Mouse (Mus musculus) thymus, postnatal 10 days (tissue): ENCODE results near the gene Nanos3.

ENCODE experiments used
- DNase-seq, 2 experiments: peaks; one replicate each; pipeline ENCODE4 v3.0.0; 2021; ENCODE audit warnings: low spot score in 2 of 2

Nanos3 gene

GRCm38 (mm10) chr8:84183261-84184084 is 1.5 kb downstream of the Nanos3 start:
- DNase-seq: peak; percentile 71 to 75

DNA sequence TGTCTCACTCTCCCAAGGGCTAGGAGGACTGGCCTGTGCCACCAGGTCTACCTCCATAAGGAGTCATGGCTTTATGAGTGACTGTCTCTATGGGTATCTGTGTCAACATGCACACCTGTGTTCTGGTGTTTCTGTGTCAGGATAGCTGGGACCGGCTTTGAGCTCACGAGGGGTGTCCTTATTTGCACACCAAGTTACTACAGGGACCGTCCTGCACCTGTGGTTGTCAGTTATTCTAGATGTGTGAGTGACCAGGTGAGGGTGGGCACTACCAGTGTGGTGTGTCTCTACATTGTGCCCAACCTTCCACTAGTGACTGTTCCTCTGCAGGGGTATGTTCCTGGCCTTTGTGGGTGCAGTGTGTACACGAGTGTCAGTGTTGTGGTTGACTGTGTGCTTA is 2.2 kb downstream of the Nanos3 start:
- DNase-seq: no peak

GRCm38 (mm10) chr8:84180530-84181190 is 4.4 kb downstream of the Nanos3 start:
- peak; percentile 74 to 78 for DNase-seq

- DNase-seq: no peak
These were observed 5.1 kb downstream of the Nanos3 start for GRCm38 (mm10) chr8:84179946-84180345.

GRCm38 (mm10) chr8:84178592-84178991 is 6.4 kb downstream of the Nanos3 start:
- DNase-seq: no peak

GRCm38 (mm10) chr8:84177405-84177804 is 7.6 kb downstream of the Nanos3 start:
- no peak for DNase-seq

DNA sequence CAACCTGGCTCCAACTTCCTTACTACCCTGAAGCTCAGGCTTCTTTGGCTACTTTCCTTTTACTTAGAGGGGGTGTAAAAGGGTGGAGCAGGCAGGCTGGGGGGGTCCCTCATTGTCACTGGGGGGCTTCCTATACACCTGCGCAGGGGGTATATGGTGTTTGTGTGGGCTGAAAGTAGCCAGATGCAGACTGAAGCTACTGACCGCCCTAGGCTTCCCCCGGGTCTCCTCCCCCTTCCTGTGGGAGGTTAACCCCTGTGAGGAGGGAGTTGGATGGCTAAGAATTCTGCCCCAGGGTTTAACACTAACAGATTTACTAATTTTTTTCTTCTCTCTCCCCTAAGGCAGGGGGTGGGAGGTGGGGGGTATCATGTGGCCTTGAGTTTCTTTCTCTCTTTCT is 8.5 kb downstream of the Nanos3 start:
- no peak for DNase-seq

- peak in 1 of 2 experiments; percentile 33 for DNase-seq
These were observed 11.2 kb downstream of the Nanos3 start for GRCm38 (mm10) chr8:84173861-84174260.

GRCm38 (mm10) chr8:84170096-84170495 is 14.9 kb downstream of the Nanos3 start:
- no peak for DNase-seq

- no peak for DNase-seq
These were observed 17.3 kb downstream of the Nanos3 start for GRCm38 (mm10) chr8:84167696-84168095.

GRCm38 (mm10) chr8:84157620-84158019 is 27.4 kb downstream of the Nanos3 start:
- DNase-seq: no peak

- DNase-seq: no peak
These were observed 35.8 kb downstream of the Nanos3 start for GRCm38 (mm10) chr8:84149181-84149580.

GRCm38 (mm10) chr8:84148531-84148850 is 36.5 kb downstream of the Nanos3 start:
- DNase-seq: no peak

- DNase-seq: peak; percentile 94 to 95
These were observed 37.1 kb downstream of the Nanos3 start, which contains the start of the genes Cc2d1a and 4930432K21Rik for GRCm38 (mm10) chr8:84147769-84148530. Cc2d1a (minus strand) TSS chr8:84147936. 4930432K21Rik (plus strand) TSS chr8:84148025.

- DNase-seq: no peak
These were observed 37.7 kb downstream of the Nanos3 start for GRCm38 (mm10) chr8:84147324-84147766.

DNA sequence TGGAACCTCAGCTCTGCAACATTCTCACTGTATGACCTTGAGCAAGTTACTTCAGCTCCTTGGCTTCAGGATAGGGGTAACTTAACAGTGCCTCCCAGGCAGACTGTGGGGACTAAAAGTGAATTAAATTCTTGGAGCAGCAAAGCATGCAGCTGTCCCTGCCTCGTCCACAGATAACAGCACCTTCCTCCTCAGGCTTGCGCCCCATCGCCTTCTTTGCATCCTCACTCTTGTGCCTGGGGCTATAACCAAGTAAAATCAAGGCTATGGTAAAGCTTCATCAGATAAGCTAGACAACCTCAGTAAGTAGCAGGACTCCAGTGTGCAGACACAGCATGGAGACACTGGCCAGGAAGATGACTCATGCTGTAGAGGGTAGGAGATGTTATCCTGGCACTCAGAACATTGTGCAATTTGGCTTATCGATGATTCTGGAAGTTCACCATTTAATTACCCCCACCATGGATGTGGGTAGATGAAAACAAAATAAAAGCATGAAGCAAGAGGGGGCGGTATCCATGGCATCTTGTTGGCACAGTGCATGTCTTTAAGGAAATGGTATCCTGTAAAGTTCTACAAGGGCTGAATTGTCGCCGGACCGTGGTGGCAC is 40.3 kb downstream of the Nanos3 start:
- no peak for DNase-seq

DNA sequence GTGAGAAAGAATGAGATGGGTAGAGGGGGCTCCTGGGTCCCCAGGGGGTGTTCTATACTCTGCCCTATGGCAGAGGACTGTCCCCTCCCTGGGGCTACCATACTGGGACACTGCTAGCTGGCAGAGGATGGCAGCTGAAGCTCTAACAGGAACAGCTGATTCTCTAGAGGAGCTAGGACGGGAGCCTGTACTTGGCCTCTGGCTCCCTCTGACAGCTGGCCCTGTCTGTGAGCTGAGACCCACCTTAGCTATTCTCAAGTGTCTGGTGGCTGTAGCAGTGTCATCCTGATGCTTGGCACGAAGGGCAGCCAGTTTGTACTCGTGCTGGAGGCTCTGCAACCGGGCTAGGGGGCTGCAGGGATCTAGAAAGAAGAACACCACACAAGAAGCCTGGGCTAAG is 44.2 kb downstream of the Nanos3 start:
- DNase-seq: no peak

DNA sequence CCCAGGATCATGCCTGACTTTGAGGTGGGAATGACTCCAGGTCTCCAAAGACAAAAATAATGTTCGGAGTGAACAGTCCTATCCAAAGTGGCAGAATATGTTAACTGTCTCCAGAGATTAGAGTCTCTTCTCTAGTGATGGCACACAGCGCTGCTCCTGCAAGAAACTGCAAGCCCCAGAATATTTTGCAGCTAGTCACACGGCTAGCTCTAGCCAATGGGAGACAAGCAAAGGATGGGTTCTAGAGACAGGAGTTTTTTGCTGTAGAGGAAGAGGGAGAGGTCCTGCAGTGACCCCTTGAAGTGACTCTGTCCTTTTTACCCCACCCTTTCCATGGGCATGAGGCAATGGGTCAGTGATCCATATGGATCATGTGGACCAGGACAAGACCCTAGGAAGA is 47.2 kb downstream of the Nanos3 start:
- DNase-seq: no peak

- DNase-seq: no peak
These were observed 52.8 kb downstream of the Nanos3 start for GRCm38 (mm10) chr8:84132225-84132624.

DNA sequence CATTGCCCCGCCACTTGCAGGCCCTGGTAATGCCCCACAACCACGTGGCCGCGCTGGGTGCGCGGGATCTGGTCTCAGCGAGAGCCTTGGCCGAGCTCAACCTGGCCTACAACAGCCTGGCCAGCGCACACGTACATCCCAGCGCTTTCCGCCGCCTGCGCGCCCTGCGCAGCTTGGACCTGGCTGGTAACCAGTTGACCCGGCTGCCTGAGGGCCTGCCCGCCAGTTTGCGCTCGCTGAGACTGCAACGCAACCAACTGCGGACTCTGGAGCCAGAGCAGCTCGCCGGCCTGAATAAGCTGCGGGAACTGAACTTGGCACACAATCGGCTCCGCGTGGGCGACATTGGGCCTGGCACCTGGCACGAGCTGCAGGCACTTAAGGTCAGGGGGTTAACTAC is 54.2 kb downstream of the Nanos3 start:
- no peak for DNase-seq

- peak; percentile 57 to 58 for DNase-seq
These were observed 56.7 kb downstream of the Nanos3 start for GRCm38 (mm10) chr8:84128277-84128676.
